Mouse (Mus musculus) C2C12 (cell line): ENCODE measurements around the gene Ly9.

Experiments used
- CEBPB ChIP-seq: IDR thresholded peaks from one replicate; pipeline ENCODE4 v1.6.1; 2011; ENCODE audit warnings: low read depth, mild to moderate bottlenecking, control low read depth, moderate library complexity
- CTCF ChIP-seq: IDR thresholded peaks from one replicate; pipeline ENCODE4 v1.5.1; 2011; ENCODE audit not compliant: control insufficient read depth, insufficient read depth, insufficient read length
- MAX ChIP-seq: IDR thresholded peaks from one replicate; pipeline ENCODE4 v1.6.1; 2011; ENCODE audit warnings: mild to moderate bottlenecking, control low read depth
- MYOG ChIP-seq: IDR thresholded peaks from one replicate; pipeline ENCODE4 v1.6.1; 2011; ENCODE audit not compliant: control insufficient read depth, insufficient read length; ENCODE audit errors: extremely low read depth
- USF1 ChIP-seq: IDR thresholded peaks from one replicate; pipeline ENCODE4 v1.6.1; 2011; ENCODE audit warnings: low read depth, mild to moderate bottlenecking, control low read depth, moderate library complexity

DNA sequence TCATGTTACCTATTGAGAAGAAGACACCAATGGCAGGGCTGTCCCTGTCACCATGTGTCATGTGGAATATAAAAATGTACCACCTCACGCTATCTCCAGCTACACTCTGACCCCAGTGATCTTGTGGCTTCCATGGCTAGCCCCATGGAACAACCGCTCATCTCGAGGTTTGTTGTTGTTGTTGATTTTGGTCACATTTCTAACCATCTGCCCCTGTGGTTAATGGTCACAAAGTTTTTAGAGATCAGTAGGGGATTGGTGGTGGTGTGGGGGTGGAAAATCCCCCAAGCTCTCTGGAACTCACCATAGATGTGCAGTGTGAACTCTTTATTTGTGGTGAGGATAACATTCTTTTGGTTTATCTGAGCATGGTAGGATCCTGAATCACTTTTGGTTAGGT lies 2.5 kb downstream of the Ly9 start:
- TF ChIP-seq MAX, result no peak
- no peak for TF ChIP-seq CEBPB
- TF ChIP-seq CTCF, result no peak
- no peak for TF ChIP-seq MYOG
- no peak for TF ChIP-seq USF1
